Mouse (Mus musculus) neural tube, embryonic 13.5 days (tissue): Measurements from ENCODE around the gene Ube3b. TPM values are rescaled to one million over a fixed set of nuclear protein-coding genes. Genes with fewer than 3 reads are reported as not detected.
A peak's percentile ranks its signal among the peaks of the same experiment; 100 is the strongest.

ENCODE experiments used
- ATAC-seq: fragments of 200-750 bp; cut with Nextera tagmentation; 2 replicates; pipeline ENCODE4 v1.8.0; 2017; ENCODE audit warnings: low read depth, mild to moderate bottlenecking, moderate TSS enrichment, moderate library complexity
- H3K27ac ChIP-seq: fragments of 300-500 bp; sonication (generic); replicated peaks from 2 replicates; pipeline ENCODE4 v1.5.1; 2015; ENCODE audit warnings: moderate library complexity, mild to moderate bottlenecking, inconsistent platforms
- H3K27me3 ChIP-seq: fragments of 300-500 bp; sonication (generic); 2 replicates; pipeline ENCODE4 v1.6.1; 2015; ENCODE audit warnings: mild to moderate bottlenecking, inconsistent platforms
- H3K36me3 ChIP-seq: fragments of 300-500 bp; sonication (generic); 2 replicates; pipeline ENCODE4 v1.6.1; 2015; ENCODE audit warnings: mild to moderate bottlenecking, inconsistent platforms
- H3K4me1 ChIP-seq: fragments of 300-500 bp; sonication (generic); replicated peaks from 2 replicates; pipeline ENCODE4 v1.6.1; 2015; ENCODE audit warnings: inconsistent platforms
- H3K4me2 ChIP-seq: fragments of 300-500 bp; sonication (generic); 2 replicates; pipeline ENCODE4 v1.6.1; 2015; ENCODE audit warnings: inconsistent platforms, mild to moderate bottlenecking, moderate library complexity
- H3K4me3 ChIP-seq: fragments of 300-500 bp; sonication (generic); 2 replicates; pipeline ENCODE4 v1.5.1; 2015; ENCODE audit warnings: mild to moderate bottlenecking, inconsistent platforms
- H3K9ac ChIP-seq: fragments of 300-500 bp; sonication (generic); 2 replicates; pipeline ENCODE4 v1.6.1; 2015; ENCODE audit warnings: moderate library complexity, mild to moderate bottlenecking, inconsistent platforms
- H3K9me3 ChIP-seq: fragments of 300-500 bp; sonication (generic); 2 replicates; pipeline ENCODE4 v1.6.1; 2016; ENCODE audit warnings: inconsistent platforms
- WGBS: fragments of 180-500 bp; shearing (Covaris S2); methylation state at CpG from one replicate; pipeline ENCODE4 v1.1.7; 2015; 5-methylcytosine and 5-hydroxymethylcytosine counted together
- polyA plus RNA-seq: library from polyadenylated mRNA; unstranded; fragments of >200 nt; fragmentation: Nextera tagmentation; extraction: Ambion mirVana; gene quantifications from 2 replicates; pipeline ENCODE4 v1.2.1, GENCODE M21; 2015

The Ube3b gene
- polyA plus RNA-seq, 1 experiment from 2014 or later, result 40.3 TPM

DNA sequence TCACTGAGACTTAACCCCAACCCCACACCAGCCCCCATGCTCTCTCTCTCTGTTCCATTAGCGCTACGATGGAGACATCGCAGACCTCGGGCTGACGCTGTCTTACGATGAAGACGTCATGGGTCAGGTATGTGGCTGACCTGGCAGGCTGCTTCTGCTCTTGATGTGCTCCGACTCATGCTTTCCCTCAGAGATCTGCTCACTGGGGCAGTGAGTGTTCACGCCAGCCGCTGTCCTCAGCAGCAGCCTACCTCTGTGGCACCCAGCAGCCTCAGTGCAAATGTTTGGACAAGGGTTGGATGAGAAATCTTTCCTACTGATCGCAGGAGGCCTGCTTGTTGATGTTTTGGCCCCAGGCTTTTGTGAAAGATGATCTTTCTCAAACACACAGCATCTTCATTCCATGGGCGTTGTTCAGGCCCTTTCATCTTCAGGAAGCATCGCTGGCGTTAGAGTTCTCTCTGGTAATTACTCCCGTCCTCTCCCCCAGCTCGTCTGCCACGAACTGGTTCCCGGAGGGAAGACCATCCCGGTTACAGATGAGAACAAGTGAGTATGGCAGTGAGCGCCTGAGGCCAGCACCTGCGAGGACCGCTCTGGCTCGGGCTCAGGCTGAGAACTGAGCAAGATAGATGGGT lies 32.1 kb downstream of the Ube3b start:
- Histone ChIP-seq H3K27me3 (no peaks in the 10 kb centered on the region), H3K9ac (no peak overlapping the region), H3K4me2 (no peak overlapping the region), H3K9me3 (no peaks in the 10 kb centered on the region), H3K4me1 (no peaks in the 10 kb centered on the region), H3K4me3 (no peak overlapping the region), H3K36me3 (peaks cover 100% of the 10 kb centered on the region), H3K27ac (no peak overlapping the region)
- WGBS, result 80% methylated on average over 23 of the region's 23 CpGs
- no peak for ATAC-seq

DNA sequence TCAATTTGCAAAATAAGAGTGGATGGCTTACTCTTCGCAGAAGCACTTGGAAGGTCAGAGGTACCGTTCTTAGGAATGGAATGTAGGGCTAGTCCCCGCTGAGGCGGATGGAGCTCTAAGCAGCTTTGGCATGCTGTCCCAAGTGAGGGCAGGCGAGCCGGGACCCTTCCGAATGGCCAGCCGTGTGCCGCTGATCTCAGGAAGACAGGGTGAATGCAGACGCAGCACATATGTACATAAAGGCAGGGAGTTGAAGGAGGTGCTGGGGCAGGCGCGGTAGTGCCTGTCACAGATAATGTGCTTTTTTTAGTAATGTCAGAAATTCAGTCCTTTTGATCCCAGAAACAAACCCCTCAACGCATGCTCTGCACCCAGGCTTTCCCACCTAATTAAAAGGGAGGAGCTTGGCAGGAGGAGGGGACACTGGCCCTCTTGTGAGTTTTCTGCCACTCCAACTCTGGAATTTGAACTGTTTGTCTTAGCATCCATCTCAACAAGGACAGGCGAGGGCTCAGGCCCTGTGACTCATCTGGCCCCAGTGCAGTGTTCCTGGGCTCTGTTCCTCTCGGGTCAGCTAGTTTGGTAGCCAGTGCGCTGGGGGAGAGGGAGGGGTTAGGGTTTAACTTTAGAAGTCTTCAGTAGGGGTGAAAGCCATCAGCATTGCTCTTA lies 32.8 kb downstream of the Ube3b start:
- H3K27ac ChIP-seq, result no peak overlapping the region
- H3K36me3 ChIP-seq, result peaks cover 100% of the 10 kb centered on the region
- no peak for ATAC-seq
- no peak overlapping the region for H3K4me2 ChIP-seq
- no peaks in the 10 kb centered on the region for H3K27me3 ChIP-seq
- H3K9me3 ChIP-seq, result no peaks in the 10 kb centered on the region
- no peak overlapping the region for H3K4me3 ChIP-seq
- WGBS, result 86% methylated on average over 16 of the region's 16 CpGs
- no peaks in the 10 kb centered on the region for H3K4me1 ChIP-seq
- H3K9ac ChIP-seq, result no peak overlapping the region

DNA sequence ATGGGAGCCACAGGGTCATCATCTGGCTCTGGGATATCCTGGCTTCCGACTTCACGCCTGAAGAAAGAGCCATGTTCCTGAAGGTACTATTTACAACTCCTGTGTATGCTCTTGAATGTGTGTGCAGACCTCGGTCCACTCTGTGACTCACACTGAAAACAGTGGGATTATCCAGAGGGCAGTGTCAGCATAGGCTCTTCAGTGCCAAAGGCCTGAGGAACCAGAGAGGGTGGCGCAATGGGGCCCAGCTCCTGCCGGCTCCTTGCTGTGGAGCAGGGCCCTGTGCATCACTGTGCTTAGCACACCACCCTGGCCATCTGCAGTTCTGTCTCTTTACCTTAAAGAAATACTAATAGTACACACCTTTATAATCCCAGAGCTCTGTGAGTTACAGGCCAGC lies 35.2 kb downstream of the Ube3b start:
- 95% methylated on average over 5 of the region's 5 CpGs for whole genome bisulfite sequencing

DNA sequence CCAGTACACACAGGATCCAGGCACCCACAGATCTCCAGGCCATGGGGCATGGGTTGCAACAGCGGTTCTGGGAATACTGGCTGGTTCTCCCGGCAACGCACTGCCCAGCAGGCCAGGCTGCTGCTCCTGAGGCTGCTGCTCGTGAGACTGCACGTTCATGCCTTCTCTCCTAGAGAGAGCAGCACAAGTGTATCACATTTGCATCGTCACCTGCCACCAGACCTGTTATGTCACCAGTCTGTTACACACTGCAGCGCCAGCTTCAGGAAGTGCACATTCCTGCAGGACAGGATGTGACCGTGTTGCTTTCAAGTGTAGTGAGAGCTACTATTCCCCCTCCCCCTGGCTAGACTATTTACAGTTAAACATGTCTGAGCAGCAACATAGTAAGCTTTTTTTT lies 36.4 kb downstream of the Ube3b start:
- Histone ChIP-seq H3K4me2 (no peak overlapping the region), H3K36me3 (peaks cover 96% of the 10 kb centered on the region), H3K27me3 (no peaks in the 10 kb centered on the region), H3K27ac (no peak overlapping the region), H3K4me1 (no peaks in the 10 kb centered on the region), H3K4me3 (no peak overlapping the region), H3K9ac (no peak overlapping the region), H3K9me3 (no peaks in the 10 kb centered on the region)
- 92% methylated on average over 8 of the region's 8 CpGs for WGBS
- no peak for ATAC-seq

More for the DNA sequence above, 35.2 kb downstream of the Ube3b start:
- no peak for ATAC-seq
- H3K36me3 ChIP-seq, result peaks cover 100% of the 10 kb centered on the region
- no peak overlapping the region for H3K9ac ChIP-seq
- no peak overlapping the region for H3K4me2 ChIP-seq
- H3K27ac ChIP-seq, result no peak overlapping the region
- H3K9me3 ChIP-seq, result no peaks in the 10 kb centered on the region
- H3K4me1 ChIP-seq, result no peaks in the 10 kb centered on the region
- H3K4me3 ChIP-seq, result no peak overlapping the region
- no peaks in the 10 kb centered on the region for H3K27me3 ChIP-seq

DNA sequence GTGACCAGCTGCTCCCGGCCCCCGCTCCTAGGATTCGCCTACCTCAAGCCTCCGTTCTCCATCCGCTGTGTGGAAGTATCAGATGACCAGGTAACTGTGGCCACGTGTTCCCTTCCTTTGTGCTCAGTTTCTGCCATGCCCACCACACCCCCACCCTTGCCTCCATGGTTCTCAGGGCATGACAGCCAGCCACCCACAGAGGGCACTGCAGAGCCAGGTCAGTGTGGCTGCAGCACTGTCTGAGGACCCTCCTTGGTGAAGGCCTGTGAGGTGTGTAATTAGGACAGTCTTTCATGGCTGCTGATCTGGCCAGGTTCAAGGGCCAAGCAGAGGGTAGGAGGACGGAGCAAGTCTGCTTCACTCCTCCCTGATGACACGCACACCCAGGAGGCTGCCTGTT lies 38.1 kb downstream of the Ube3b start:
- Histone ChIP-seq H3K4me1 (peaks cover 3% of the 10 kb centered on the region; the same call in 1 of the 2 replicates), H3K27ac (no peak overlapping the region), H3K9me3 (no peaks in the 10 kb centered on the region), H3K27me3 (no peaks in the 10 kb centered on the region), H3K4me2 (no peak overlapping the region), H3K36me3 (peaks cover 79% of the 10 kb centered on the region), H3K4me3 (no peak overlapping the region), H3K9ac (no peak overlapping the region)
- 88% methylated on average over 8 of the region's 8 CpGs for WGBS
- ATAC-seq, result peak; percentile 26; the same call in 1 of the 2 replicates

DNA sequence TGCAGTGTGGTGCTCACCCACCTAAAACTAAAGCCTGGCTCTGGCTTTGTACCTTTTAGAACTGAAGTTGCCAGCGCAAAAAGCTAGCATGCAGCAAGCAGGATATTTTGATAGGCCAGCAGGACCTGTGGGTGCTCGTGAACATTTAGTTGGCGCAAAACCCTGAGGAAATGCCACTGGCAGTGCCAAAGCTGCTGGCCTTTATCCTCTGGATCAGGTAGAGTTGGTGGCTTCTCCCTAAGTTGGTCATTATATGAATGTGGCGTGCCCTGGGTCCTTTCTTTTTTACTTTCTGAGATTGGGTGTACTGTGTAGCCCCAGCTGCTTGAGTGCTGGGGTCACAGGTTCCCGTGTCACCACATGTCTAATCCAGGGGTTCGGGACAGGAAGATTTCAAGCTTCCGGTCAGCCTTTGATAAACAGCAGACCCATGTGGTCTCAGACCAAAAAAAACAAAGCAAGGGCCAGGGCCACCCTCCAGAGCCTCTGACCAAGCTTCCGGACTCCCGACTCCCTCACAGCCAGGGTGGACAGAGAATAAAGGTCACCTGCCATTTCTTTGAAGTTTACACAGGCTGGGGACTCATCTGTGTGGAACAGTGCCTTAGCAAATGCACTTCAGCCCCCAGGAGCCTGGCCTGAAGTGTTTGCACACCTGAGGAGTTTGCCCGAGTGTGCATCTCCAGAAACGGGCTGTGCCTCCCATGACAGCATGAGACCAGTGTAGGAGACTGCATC lies 41.3 kb downstream of the Ube3b start:
- Histone ChIP-seq H3K36me3 (peaks cover 47% of the 10 kb centered on the region), H3K4me2 (no peak overlapping the region)
- WGBS, result 87% methylated on average over 11 of the region's 11 CpGs

DNA sequence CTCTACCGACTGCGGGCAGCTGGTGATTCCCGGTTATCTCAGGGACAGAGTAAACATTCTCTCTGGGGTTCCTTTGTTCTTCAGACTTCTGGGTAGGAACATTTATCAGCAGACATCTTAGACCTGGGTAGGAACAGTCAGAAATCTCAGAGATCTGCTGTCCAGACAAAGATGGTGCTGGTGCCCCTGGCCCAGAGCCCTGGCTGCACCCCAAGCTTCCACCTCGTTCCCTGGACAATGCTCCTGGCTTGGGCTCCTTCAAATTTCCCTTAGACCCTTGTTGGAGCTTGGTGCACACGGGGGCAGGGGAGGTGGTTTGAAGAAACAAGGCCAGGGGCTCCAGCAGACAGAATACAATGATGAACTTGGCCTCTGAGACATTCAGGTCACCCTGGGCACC lies 42.2 kb downstream of the Ube3b start:
- 41% methylated on average over 5 of the region's 5 CpGs for WGBS
- Histone ChIP-seq H3K9ac (no peak overlapping the region), H3K27me3 (no peaks in the 10 kb centered on the region), H3K4me2 (no peak overlapping the region), H3K36me3 (peaks cover 39% of the 10 kb centered on the region), H3K4me1 (peaks cover 19% of the 10 kb centered on the region; the same call in 1 of the 2 replicates), H3K9me3 (no peaks in the 10 kb centered on the region), H3K27ac (no peak overlapping the region), H3K4me3 (no peak overlapping the region)
- no peak for ATAC-seq

More for the DNA sequence above, 41.3 kb downstream of the Ube3b start:
- Histone ChIP-seq H3K4me1 (peaks cover 10% of the 10 kb centered on the region; the same call in 1 of the 2 replicates), H3K9me3 (no peaks in the 10 kb centered on the region), H3K4me3 (no peak overlapping the region), H3K9ac (no peak overlapping the region), H3K27me3 (no peaks in the 10 kb centered on the region), H3K27ac (no peak overlapping the region)
- ATAC-seq, result no peak

DNA sequence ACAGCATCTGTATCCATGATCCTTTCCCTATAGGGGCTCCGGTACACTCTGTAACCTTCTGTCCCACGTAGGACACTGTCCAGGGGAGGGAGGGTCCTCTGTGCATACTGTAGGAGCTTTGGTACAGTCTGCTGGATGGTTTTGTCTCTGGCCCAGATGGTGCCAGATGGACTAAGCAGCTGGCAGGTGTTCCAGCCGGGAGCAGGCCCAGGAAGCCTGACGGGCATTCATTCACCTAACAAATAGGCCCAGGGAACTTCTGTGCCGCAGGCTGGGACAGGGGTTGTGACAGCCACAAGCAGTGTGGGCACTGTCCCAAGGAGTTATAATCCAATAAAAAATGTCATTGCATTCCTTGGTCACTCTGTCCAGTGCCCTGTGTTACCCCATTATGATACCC lies 43.6 kb downstream of the Ube3b start:
- Histone ChIP-seq H3K9me3 (no peaks in the 10 kb centered on the region), H3K4me1 (peaks cover 29% of the 10 kb centered on the region), H3K4me3 (no peak overlapping the region), H3K4me2 (no peak overlapping the region), H3K27me3 (no peaks in the 10 kb centered on the region), H3K27ac (no peak overlapping the region), H3K9ac (no peak overlapping the region), H3K36me3 (peaks cover 25% of the 10 kb centered on the region)
- WGBS, result 58% methylated on average over 5 of the region's 5 CpGs
- ATAC-seq, result no peak

DNA sequence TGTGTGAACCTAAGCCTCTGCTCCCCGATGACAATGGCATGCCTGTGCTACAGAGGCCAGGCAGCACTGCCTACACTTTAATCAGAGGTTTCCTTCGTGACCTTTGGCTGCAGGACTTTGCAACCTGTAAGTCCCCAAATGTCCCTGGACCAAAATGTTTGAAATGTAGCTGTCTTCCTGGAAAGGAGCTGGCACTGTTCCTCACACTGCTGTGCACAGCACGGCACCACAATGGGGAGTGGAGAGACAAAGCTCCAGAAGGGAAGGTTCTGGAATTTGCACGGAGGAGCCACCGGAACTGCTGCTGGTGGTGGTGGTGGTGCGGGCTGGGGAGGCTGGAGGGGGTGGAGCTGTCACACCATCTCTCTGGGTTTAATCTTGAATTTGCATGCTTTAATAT lies 46.3 kb downstream of the Ube3b start:
- Histone ChIP-seq H3K4me1 (peaks cover 45% of the 10 kb centered on the region), H3K27me3 (no peaks in the 10 kb centered on the region), H3K4me2 (no peak overlapping the region), H3K9ac (no peak overlapping the region), H3K9me3 (no peaks in the 10 kb centered on the region), H3K4me3 (no peak overlapping the region), H3K27ac (0 out of 2 replicates have a peak overlapping the region, but pooled peaks have one; percentile 18), H3K36me3 (no peaks in the 10 kb centered on the region)
- WGBS, result 63% methylated on average over 6 of the region's 6 CpGs
- ATAC-seq, result no peak

DNA sequence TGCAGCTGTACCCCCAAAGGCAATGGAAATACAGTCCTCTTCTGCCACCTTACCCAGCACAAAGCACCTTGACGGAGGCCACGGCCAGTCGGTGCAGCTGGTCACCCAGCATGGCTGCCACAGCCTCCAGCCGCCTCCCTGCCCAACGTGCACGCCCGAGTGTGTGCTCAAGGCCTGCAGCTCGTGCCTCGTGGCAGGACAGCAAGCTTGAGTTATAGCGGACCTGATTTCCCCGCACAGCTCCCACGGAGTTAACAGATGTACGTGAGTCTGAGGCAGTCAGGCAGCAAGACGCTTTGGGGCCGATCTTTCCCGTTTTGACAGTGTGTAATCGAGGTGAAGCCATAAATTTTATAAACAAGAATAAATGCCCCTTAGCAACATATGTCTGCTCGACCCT lies 48.2 kb downstream of the Ube3b start:
- peak; percentile 48 for ATAC-seq
- Histone ChIP-seq H3K9me3 (no peaks in the 10 kb centered on the region), H3K9ac (peak overlapping the region; percentile 53), H3K4me1 (peaks cover 41% of the 10 kb centered on the region), H3K27me3 (no peaks in the 10 kb centered on the region), H3K4me3 (no peak overlapping the region), H3K36me3 (no peaks in the 10 kb centered on the region), H3K27ac (peak overlapping the region; percentile 70), H3K4me2 (no peak overlapping the region)
- 38% methylated on average over 18 of the region's 18 CpGs for WGBS

DNA sequence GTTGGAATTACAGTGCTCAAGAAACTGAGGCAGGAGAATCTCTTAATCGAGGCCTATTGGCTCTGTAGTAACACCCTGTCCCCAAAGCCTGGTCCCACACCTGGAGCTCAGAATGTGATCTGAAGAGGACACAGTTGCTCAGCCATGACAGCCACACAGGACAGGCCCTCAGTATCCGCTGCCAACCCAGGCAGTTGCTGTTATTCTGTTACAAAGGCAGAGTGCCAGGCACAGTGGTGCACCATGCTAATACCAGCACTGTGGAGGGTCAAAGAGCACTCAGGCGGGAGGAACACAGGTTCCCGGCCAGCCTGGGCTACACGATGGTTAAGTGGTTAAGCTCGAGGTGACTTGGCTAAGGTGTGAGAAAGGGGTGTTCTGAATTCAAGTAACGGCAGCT lies 49.4 kb downstream of the Ube3b start:
- peaks cover 37% of the 10 kb centered on the region for H3K4me1 ChIP-seq
- no peaks in the 10 kb centered on the region for H3K27me3 ChIP-seq
- peaks cover 5% of the 10 kb centered on the region; the same call in 1 of the 2 replicates for H3K36me3 ChIP-seq
- no peaks in the 10 kb centered on the region for H3K9me3 ChIP-seq
- no peak overlapping the region for H3K4me3 ChIP-seq
- H3K27ac ChIP-seq, result no peak overlapping the region
- H3K4me2 ChIP-seq, result no peak overlapping the region
- WGBS, result 87% methylated on average over 7 of the region's 7 CpGs
- no peak overlapping the region for H3K9ac ChIP-seq
- ATAC-seq, result no peak

DNA sequence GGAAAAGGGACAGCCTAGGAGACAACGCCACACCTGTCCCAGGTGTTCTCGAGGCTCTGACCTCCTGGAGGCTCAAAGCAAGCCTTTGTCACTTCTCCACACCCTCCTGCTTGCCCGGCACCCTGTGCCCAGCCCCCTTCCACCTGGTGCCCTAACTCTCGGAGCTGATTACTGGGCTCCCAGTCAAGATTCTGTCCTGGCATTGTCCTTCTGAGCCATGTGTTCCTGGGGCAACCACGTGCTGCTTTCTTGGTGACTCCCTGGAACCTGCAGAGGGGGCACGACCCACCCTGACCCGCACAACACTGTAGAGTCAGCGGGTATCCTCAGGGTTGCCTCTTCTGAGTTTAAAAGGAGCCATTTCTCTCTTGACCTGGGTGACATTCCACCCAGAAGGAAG lies 54.0 kb downstream of the Ube3b start:
- no peak overlapping the region for H3K27ac ChIP-seq
- WGBS, result 92% methylated on average over 8 of the region's 8 CpGs

More for the DNA sequence above, 54.0 kb downstream of the Ube3b start:
- no peak overlapping the region for H3K4me2 ChIP-seq
- peaks cover 12% of the 10 kb centered on the region for H3K4me1 ChIP-seq
- no peak for ATAC-seq
- H3K9ac ChIP-seq, result no peak overlapping the region
- peaks cover 34% of the 10 kb centered on the region for H3K36me3 ChIP-seq
- no peaks in the 10 kb centered on the region for H3K27me3 ChIP-seq
- no peaks in the 10 kb centered on the region for H3K9me3 ChIP-seq
- no peak overlapping the region for H3K4me3 ChIP-seq
